Comparison of ENCODE assay signal across 8 mouse cellular contexts in the genomic region with DNA sequence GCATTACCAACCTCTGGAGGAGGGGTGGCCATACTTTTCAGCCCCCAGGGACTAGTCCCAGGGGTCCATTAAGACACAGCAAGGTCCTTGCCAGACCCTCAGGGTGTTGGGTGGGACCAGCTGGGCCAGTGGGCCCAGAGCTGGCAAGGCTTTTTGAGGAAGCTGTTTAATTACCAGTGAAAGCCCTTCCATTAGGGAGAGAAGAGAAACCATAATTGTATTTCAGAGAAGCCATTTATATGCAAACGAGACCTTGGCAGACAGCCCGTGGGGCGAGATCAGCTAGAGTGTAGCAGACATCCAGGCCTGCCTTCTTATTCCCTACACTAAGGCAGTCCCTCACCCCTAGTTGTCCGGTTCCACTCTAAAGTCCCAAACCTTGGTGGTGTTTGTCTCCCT. TPM values are rescaled to one million over a fixed set of nuclear protein-coding genes. Genes with fewer than 3 reads are reported as not detected.
A peak's percentile ranks its signal among the peaks of the same experiment; 100 is the strongest.
DNase-seq lines count a peak whose midpoint lies in the region; ATAC-seq and TF ChIP-seq lines count a peak whose summit lies in the region.

No protein-coding gene starts in this region.

- 0 out of 2 replicates have a peak overlapping the region, but pooled peaks have one; percentile 10 for H3K4me2 ChIP-seq in hindbrain, embryonic 13.5 days
- H3K4me2 ChIP-seq in stomach, embryonic 15.5 days, result no peak overlapping the region
- no peak overlapping the region for H3K4me2 ChIP-seq in heart, embryonic 12.5 days

- peaks cover 87% of the 10 kb centered on the region for H3K4me1 ChIP-seq in hindbrain, embryonic 13.5 days (replicated peaks)
- peaks cover 33% of the 10 kb centered on the region for H3K4me1 ChIP-seq in limb, embryonic 10.5 days
- H3K4me1 ChIP-seq in stomach, embryonic 15.5 days, result peaks cover 24% of the 10 kb centered on the region
- H3K4me1 ChIP-seq in heart, embryonic 12.5 days (replicated peaks), result peaks cover 34% of the 10 kb centered on the region

- no peak overlapping the region for H3K9ac ChIP-seq in hindbrain, embryonic 13.5 days
- H3K9ac ChIP-seq in stomach, embryonic 15.5 days, result no peak overlapping the region
- no peak overlapping the region for H3K9ac ChIP-seq in heart, embryonic 12.5 days

- no peaks in the 10 kb centered on the region for H3K27me3 ChIP-seq in hindbrain, embryonic 13.5 days
- no peaks in the 10 kb centered on the region for H3K27me3 ChIP-seq in limb, embryonic 10.5 days (ENCODE audit: low read depth, poor library complexity, severe bottlenecking)
- no peaks in the 10 kb centered on the region for H3K27me3 ChIP-seq in stomach, embryonic 15.5 days (replicated peaks)
- H3K27me3 ChIP-seq in heart, embryonic 12.5 days (replicated peaks), result no peaks in the 10 kb centered on the region; the same call in 1 of the 2 replicates

- H3K27ac ChIP-seq in left cerebral cortex, adult 2 months, result peak overlapping the region; percentile 24
- peak overlapping the region; percentile 100 for H3K27ac ChIP-seq in hindbrain, embryonic 13.5 days
- 0 out of 2 replicates have a peak overlapping the region, but pooled peaks have one; percentile 6 for H3K27ac ChIP-seq in limb, embryonic 10.5 days
- H3K27ac ChIP-seq in stomach, embryonic 15.5 days, result peak overlapping the region; percentile 8; the same call in 1 of the 2 replicates
- no peak overlapping the region for H3K27ac ChIP-seq in heart, embryonic 12.5 days (ENCODE audit: poor library complexity, severe bottlenecking)

- TF ChIP-seq CTCF in left cerebral cortex, adult 2 months (IDR thresholded peaks at IDR 0.05), result no peak

- peak; percentile 43 to 48 for DNase-seq in left cerebral cortex, adult 2 months (ENCODE audit: extremely low spot score in 1 of 2, low spot score in 2 of 2)
- DNase-seq in left cerebral cortex, adult 11 months (ENCODE audit: low spot score), result no peak
- DNase-seq in cerebellum, adult 8-10 months, result peak; percentile 60
- DNase-seq in limb, embryonic 10.5 days (ENCODE audit: low spot score), result no peak
- no peak for DNase-seq in heart, postnatal 10 days

- peaks cover 32% of the 10 kb centered on the region for H3K36me3 ChIP-seq in hindbrain, embryonic 13.5 days
- peaks cover 60% of the 10 kb centered on the region for H3K36me3 ChIP-seq in limb, embryonic 10.5 days
- H3K36me3 ChIP-seq in stomach, embryonic 15.5 days, result 0 out of 2 replicates have a peak, but pooled peaks cover 3% of the 10 kb centered on the region
- peaks cover 18% of the 10 kb centered on the region for H3K36me3 ChIP-seq in heart, embryonic 12.5 days

- WGBS in hindbrain, embryonic 13.5 days, result 20% methylated on average over 4 of the region's 4 CpGs
- 84% methylated on average over 4 of the region's 4 CpGs for WGBS in limb, embryonic 10.5 days
- 66% methylated on average over 4 of the region's 4 CpGs for WGBS in stomach, embryonic 15.5 days
- 71% methylated on average over 4 of the region's 4 CpGs for WGBS in heart, embryonic 12.5 days

- peak; percentile 45 for ATAC-seq in hindbrain, embryonic 13.5 days (ENCODE audit: low FRiP score)
- ATAC-seq in stomach, embryonic 15.5 days (ENCODE audit: insufficient read depth, low FRiP score, low read depth), result no peak
- no peak for ATAC-seq in heart, embryonic 12.5 days (ENCODE audit: insufficient number of reproducible peaks, low FRiP score)

- intact Hi-C loops in left cerebral cortex, adult 2 months (cut with DNase I), result no loop called here
- intact Hi-C loops in heart, postnatal 10 days (cut with DNase I), result no loop called here

- no peaks in the 10 kb centered on the region for H3K9me3 ChIP-seq in hindbrain, embryonic 13.5 days
- no peaks in the 10 kb centered on the region for H3K9me3 ChIP-seq in limb, embryonic 10.5 days (replicated peaks)
- H3K9me3 ChIP-seq in stomach, embryonic 15.5 days, result no peaks in the 10 kb centered on the region
- no peaks in the 10 kb centered on the region for H3K9me3 ChIP-seq in heart, embryonic 12.5 days (replicated peaks)

- no peak overlapping the region for H3K4me3 ChIP-seq in left cerebral cortex, adult 2 months
- no peak overlapping the region for H3K4me3 ChIP-seq in hindbrain, embryonic 13.5 days
- no peak overlapping the region for H3K4me3 ChIP-seq in limb, embryonic 10.5 days
- no peak overlapping the region for H3K4me3 ChIP-seq in stomach, embryonic 15.5 days (replicated peaks)
- H3K4me3 ChIP-seq in heart, embryonic 12.5 days, result no peak overlapping the region

RNA-seq across cellular contexts. Expression of a gene that starts 17.0 kb away (rescaled TPM):
- 10 to 100 TPM; 70.3 to 78.4 TPM for total RNA-seq in left cerebral cortex, adult 2 months (2021)
- 12.9 and 13.5 TPM in 2 replicates for polyA plus RNA-seq in hindbrain, embryonic 13.5 days (2015; fragmentation: Nextera tagmentation; extraction: Ambion mirVana)
- polyA plus RNA-seq in limb, embryonic 10.5 days (2016; fragmentation: Nextera tagmentation; extraction: Ambion mirVana), result 5.4 TPM in 2 replicates
- polyA plus RNA-seq in stomach, embryonic 15.5 days (2015; fragmentation: Nextera tagmentation; extraction: Ambion mirVana), result 2.3 and 2.6 TPM in 2 replicates
- 1 to 10 TPM; 7.9 to 9.6 TPM for total RNA-seq in heart, postnatal 10 days (2021)
- polyA plus RNA-seq in heart, embryonic 12.5 days (2016; fragmentation: Nextera tagmentation; extraction: Ambion mirVana), result 2.6 and 2.9 TPM in 2 replicates

RNA-seq across cellular contexts. Expression of a gene that starts 36.5 kb away (rescaled TPM):
- total RNA-seq in left cerebral cortex, adult 2 months (2021), result not detected
- 0.13 and 0.16 TPM in 2 replicates for polyA plus RNA-seq in hindbrain, embryonic 13.5 days (2015; fragmentation: Nextera tagmentation; extraction: Ambion mirVana)
- polyA plus RNA-seq in limb, embryonic 10.5 days (2016; fragmentation: Nextera tagmentation; extraction: Ambion mirVana), result 0.14 and 0.18 TPM in 2 replicates
- 1.0 and 2.0 TPM in 2 replicates for polyA plus RNA-seq in stomach, embryonic 15.5 days (2015; fragmentation: Nextera tagmentation; extraction: Ambion mirVana)
- total RNA-seq in heart, postnatal 10 days (2021), result under 1 TPM; 0.22 to 0.26 TPM
- 0.04 and 0.05 TPM in 2 replicates for polyA plus RNA-seq in heart, embryonic 12.5 days (2016; fragmentation: Nextera tagmentation; extraction: Ambion mirVana)

RNA-seq across cellular contexts. Expression of a gene that starts 38.4 kb away (rescaled TPM):
- not detected for total RNA-seq in left cerebral cortex, adult 2 months (2021)
- 0.13 TPM in 1 of 2 replicates, not detected in the other for polyA plus RNA-seq in hindbrain, embryonic 13.5 days (2015; fragmentation: Nextera tagmentation; extraction: Ambion mirVana)
- 0.45 TPM in 1 of 2 replicates, not detected in the other for polyA plus RNA-seq in limb, embryonic 10.5 days (2016; fragmentation: Nextera tagmentation; extraction: Ambion mirVana)
- 3.1 and 6.1 TPM in 2 replicates for polyA plus RNA-seq in stomach, embryonic 15.5 days (2015; fragmentation: Nextera tagmentation; extraction: Ambion mirVana)
- total RNA-seq in heart, postnatal 10 days (2021), result under 1 TPM; 0.27 to 0.45 TPM
- polyA plus RNA-seq in heart, embryonic 12.5 days (2016; fragmentation: Nextera tagmentation; extraction: Ambion mirVana), result not detected in 2 replicates

RNA-seq across cellular contexts. Expression of a gene that starts 53.2 kb away (rescaled TPM):
- not detected for total RNA-seq in left cerebral cortex, adult 2 months (2021)
- polyA plus RNA-seq in hindbrain, embryonic 13.5 days (2015; fragmentation: Nextera tagmentation; extraction: Ambion mirVana), result not detected in 2 replicates
- 0.13 TPM in 1 of 2 replicates, not detected in the other for polyA plus RNA-seq in limb, embryonic 10.5 days (2016; fragmentation: Nextera tagmentation; extraction: Ambion mirVana)
- polyA plus RNA-seq in stomach, embryonic 15.5 days (2015; fragmentation: Nextera tagmentation; extraction: Ambion mirVana), result 0.59 and 0.87 TPM in 2 replicates
- total RNA-seq in heart, postnatal 10 days (2021), result not detected
- polyA plus RNA-seq in heart, embryonic 12.5 days (2016; fragmentation: Nextera tagmentation; extraction: Ambion mirVana), result not detected in 2 replicates

RNA-seq across cellular contexts. Expression of a gene that starts 53.7 kb away (rescaled TPM):
- total RNA-seq in left cerebral cortex, adult 2 months (2021), result not detected
- polyA plus RNA-seq in hindbrain, embryonic 13.5 days (2015; fragmentation: Nextera tagmentation; extraction: Ambion mirVana), result not detected in 2 replicates
- polyA plus RNA-seq in limb, embryonic 10.5 days (2016; fragmentation: Nextera tagmentation; extraction: Ambion mirVana), result 0.03 TPM in 1 of 2 replicates, not detected in the other
- 0.15 and 0.35 TPM in 2 replicates for polyA plus RNA-seq in stomach, embryonic 15.5 days (2015; fragmentation: Nextera tagmentation; extraction: Ambion mirVana)
- under 1 TPM; 0.34 to 0.45 TPM for total RNA-seq in heart, postnatal 10 days (2021)
- polyA plus RNA-seq in heart, embryonic 12.5 days (2016; fragmentation: Nextera tagmentation; extraction: Ambion mirVana), result 0.13 TPM in 2 replicates

Comparison
In these comparisons a context has a peak if more than half of its experiments do, and no peak if none do; other contexts are left out.
1. DNase-seq: peak in left cerebral cortex, adult 2 months (2 of 2) and cerebellum, adult 8-10 months (single experiment); none in left cerebral cortex, adult 11 months (single experiment), limb, embryonic 10.5 days (single experiment) and heart, postnatal 10 days (0 of 2).